Mouse (Mus musculus) MEL (cell line): ENCODE measurements around the gene Olfr15. TPM values are rescaled to one million over a fixed set of nuclear protein-coding genes. Genes with fewer than 3 reads are reported as not detected.

ENCODE experiments used
- DNase-seq: peaks from one replicate; pipeline ENCODE4 v3.0.0; 2011; ENCODE audit warnings: low read depth, low spot score
- H3K27ac ChIP-seq: 2 replicates; pipeline ENCODE4 v1.5.1; 2012; ENCODE audit warnings: low read depth, mild to moderate bottlenecking, control low read depth, low read length, moderate library complexity; ENCODE audit not compliant: control insufficient read depth
- H3K27me3 ChIP-seq, 2 experiments: fragments of 150-350 bp in 1 of 2; sonication (generic) in 1 of 2; 2 replicates each; pipeline ENCODE4 v1.6.1; 2012; ENCODE audit warnings: low read length in 2 of 2, mild to moderate bottlenecking in 2 of 2, improper control_type of control experiment in 1 of 2, moderate library complexity in 1 of 2; ENCODE audit not compliant: insufficient read depth in 2 of 2, control insufficient read depth in 1 of 2
- H3K36me3 ChIP-seq, 2 experiments: 2 replicates each; pipeline ENCODE4 v1.6.1; 2012 to 2014; ENCODE audit warnings: low read length in 2 of 2, improper control_type of control experiment in 1 of 2, inconsistent platforms in 1 of 2, mild to moderate bottlenecking in 1 of 2; ENCODE audit not compliant: insufficient read depth in 2 of 2, control insufficient read depth in 1 of 2
- H3K4me1 ChIP-seq, 2 experiments: fragments of 150-350 bp in 1 of 2; sonication (generic) in 1 of 2; 2 replicates each; pipeline ENCODE4 v1.6.1; 2012; ENCODE audit warnings: low read length in 2 of 2, improper control_type of control experiment in 1 of 2, mild to moderate bottlenecking in 1 of 2; ENCODE audit not compliant: insufficient read depth in 2 of 2, control insufficient read depth in 1 of 2
- H3K4me3 ChIP-seq, 2 experiments: fragments of 150-350 bp in 1 of 2; sonication (generic) in 1 of 2; 2 replicates each; pipeline ENCODE4 v1.5.1; 2012; ENCODE audit warnings: low read depth in 2 of 2, low read length in 2 of 2, mild to moderate bottlenecking in 2 of 2, moderate library complexity in 2 of 2, control low read depth in 1 of 2, improper control_type of control experiment in 1 of 2; ENCODE audit not compliant: control insufficient read depth in 1 of 2, insufficient read depth in 1 of 2
- H3K79me2 ChIP-seq: 2 replicates; pipeline ENCODE4 v1.6.1; 2012; ENCODE audit warnings: mild to moderate bottlenecking, low read length, moderate library complexity; ENCODE audit not compliant: control insufficient read depth, poor library complexity, insufficient read depth
- H3K9ac ChIP-seq: 2 replicates; pipeline ENCODE4 v1.6.1; 2012; ENCODE audit warnings: low read depth, mild to moderate bottlenecking, control low read depth, low read length, moderate library complexity; ENCODE audit not compliant: control insufficient read depth, poor library complexity, severe bottlenecking
- H3K9me3 ChIP-seq: fragments of 150-350 bp; sonication (generic); replicated peaks from 2 replicates; pipeline ENCODE4 v1.6.1; 2012; ENCODE audit warnings: mild to moderate bottlenecking, low read length, improper control_type of control experiment, moderate library complexity; ENCODE audit not compliant: insufficient read depth
- CTCF ChIP-seq, 3 experiments: IDR thresholded peaks in 2 of 3; conservative IDR thresholded peaks in 1 of 3; 2 replicates each; pipeline ENCODE4 v1.5.1; 2011 to 2012; ENCODE audit warnings: low read length in 3 of 3, low read depth in 2 of 3, mild to moderate bottlenecking in 2 of 3, improper control_type of control experiment in 1 of 3, inconsistent platforms in 1 of 3, mixed read lengths in 1 of 3, moderate library complexity in 1 of 3; ENCODE audit not compliant: control insufficient read depth in 1 of 3, insufficient read depth in 1 of 3, poor library complexity in 1 of 3, severe bottlenecking in 1 of 3
- E2F4 ChIP-seq: IDR thresholded peaks from 2 replicates; pipeline ENCODE4 v1.6.1; 2011; ENCODE audit warnings: low read depth, low read length, improper control_type of control experiment, borderline replicate concordance
- ELF1 ChIP-seq: IDR thresholded peaks from 2 replicates; pipeline ENCODE4 v1.6.1; 2014; ENCODE audit warnings: low read depth, mild to moderate bottlenecking, inconsistent platforms, low read length, improper control_type of control experiment, moderate library complexity
- GABPA ChIP-seq: IDR thresholded peaks from 2 replicates; pipeline ENCODE4 v1.6.1; 2012; ENCODE audit warnings: low read depth, mild to moderate bottlenecking, inconsistent platforms, low read length, improper control_type of control experiment, moderate library complexity
- KAT2A ChIP-seq: conservative IDR thresholded peaks from 2 replicates; pipeline ENCODE4 v1.6.1; 2012; ENCODE audit warnings: low read depth, low read length, improper control_type of control experiment, inconsistent platforms
- MAFK ChIP-seq: IDR thresholded peaks from 2 replicates; pipeline ENCODE4 v1.6.1; 2011; ENCODE audit warnings: low read depth, mild to moderate bottlenecking, low read length, improper control_type of control experiment, borderline replicate concordance
- MAX ChIP-seq: IDR thresholded peaks from 2 replicates; pipeline ENCODE4 v1.6.1; 2011; ENCODE audit warnings: low read length, improper control_type of control experiment
- MXI1 ChIP-seq: IDR thresholded peaks from 2 replicates; pipeline ENCODE4 v1.6.1; 2011; ENCODE audit warnings: mild to moderate bottlenecking, low read depth, low read length, improper control_type of control experiment
- MYB ChIP-seq: IDR thresholded peaks from 2 replicates; pipeline ENCODE4 v1.6.1; 2011; ENCODE audit warnings: mild to moderate bottlenecking, low read depth, low read length, improper control_type of control experiment
- MYC ChIP-seq: IDR thresholded peaks from 2 replicates; pipeline ENCODE4 v1.6.1; 2011; ENCODE audit warnings: low read depth, mild to moderate bottlenecking, low read length, improper control_type of control experiment, moderate library complexity
- NELFE ChIP-seq: IDR thresholded peaks from 2 replicates; pipeline ENCODE4 v1.6.1; 2011; ENCODE audit warnings: low read depth, low read length, improper control_type of control experiment
- NRF1 ChIP-seq: IDR thresholded peaks from 2 replicates; pipeline ENCODE4 v1.6.1; 2014; ENCODE audit warnings: low read depth, mild to moderate bottlenecking, inconsistent platforms, low read length, improper control_type of control experiment, moderate library complexity; ENCODE audit not compliant: poor library complexity, insufficient read depth, severe bottlenecking
- POLR2AphosphoS2 ChIP-seq: IDR thresholded peaks from 2 replicates; pipeline ENCODE4 v1.6.1; 2011; ENCODE audit warnings: low read length, improper control_type of control experiment
- SIN3A ChIP-seq: IDR thresholded peaks from 2 replicates; pipeline ENCODE4 v1.6.1; 2012; ENCODE audit warnings: low read length, improper control_type of control experiment, inconsistent platforms
- USF2 ChIP-seq, 2 experiments: IDR thresholded peaks; 2 replicates each; pipeline ENCODE4 v1.6.1; 2011 to 2012; ENCODE audit warnings: improper control_type of control experiment in 2 of 2, low read length in 2 of 2, borderline replicate concordance in 1 of 2, inconsistent platforms in 1 of 2, low read depth in 1 of 2, mild to moderate bottlenecking in 1 of 2; ENCODE audit not compliant: insufficient read depth in 1 of 2
- polyA plus RNA-seq, 2 experiments: library from polyadenylated mRNA; stranded (reverse) in 1 of 2; unstranded in 1 of 2; fragments of >175 nt in 1 of 2; fragments of >200 nt in 1 of 2; gene quantifications; 2 replicates each; pipeline versions ENCODE4 v1.2.1 to v1.2.4; 2012; ENCODE audit warnings: low replicate concordance in 2 of 2, low read depth in 1 of 2; ENCODE audit not compliant: insufficient read length in 2 of 2, insufficient read depth in 1 of 2, missing spikeins in 1 of 2
- total RNA-seq: library from RNA; depleted of rRNA; stranded (reverse); fragments of 300-350 nt; gene quantifications from 2 replicates; pipeline ENCODE4 v1.2.3, GENCODE M21; 2012

The Olfr15 gene
- total and polyA plus RNA-seq, 3 experiments: not detected

DNA sequence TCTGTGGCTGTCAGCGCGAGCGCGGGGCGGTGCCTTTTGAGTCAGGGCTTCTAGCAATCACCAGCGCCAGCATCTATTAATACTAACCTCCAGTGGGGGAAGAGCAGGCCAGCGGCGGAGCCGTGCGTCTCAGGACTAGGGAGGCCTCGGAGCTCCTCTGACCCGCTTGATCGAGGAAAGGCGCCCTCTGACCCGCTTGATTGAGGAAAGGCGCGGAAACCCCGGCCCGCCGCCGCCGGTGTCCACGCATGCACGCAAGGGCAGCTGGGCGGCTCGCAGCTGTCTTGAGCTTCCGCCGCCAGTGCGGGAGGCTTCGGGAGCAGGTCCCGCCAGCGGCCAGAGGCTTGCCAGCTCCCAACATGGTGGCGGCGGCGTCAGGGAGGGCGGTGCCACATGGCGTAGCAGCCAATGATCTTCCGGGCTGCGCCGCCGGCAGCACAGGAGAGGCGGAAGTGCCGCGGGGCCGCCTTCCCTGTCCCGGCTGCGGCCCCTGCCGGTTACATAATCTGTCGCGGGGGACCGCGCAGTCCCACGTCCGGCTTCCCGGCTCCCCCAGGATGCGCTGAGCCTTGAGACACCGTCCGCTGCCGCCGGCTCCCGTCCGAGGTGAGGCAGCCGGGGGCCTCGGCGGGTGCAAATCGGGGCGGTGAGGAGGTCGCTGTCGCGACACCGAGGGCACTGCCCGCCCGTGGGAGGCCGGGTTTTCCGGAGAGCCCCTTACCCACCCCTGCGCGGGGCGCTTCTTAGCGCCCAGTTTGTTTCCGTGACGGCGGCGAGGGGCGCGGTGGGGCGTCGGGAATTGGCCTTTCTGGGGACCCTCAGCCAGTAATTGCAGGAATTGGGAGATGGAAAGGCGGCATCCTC is 53.8 kb downstream of the Olfr15 start, which contains the start of the genes Zfp597 and Gm20695 (continued):
- peak; percentile 67; the same call in 1 of the 2 replicates for TF ChIP-seq GABPA
- no peak for TF ChIP-seq E2F4
- peak; percentile 89 for TF ChIP-seq KAT2A
- TF ChIP-seq MYC: peak; percentile 68; the same call in 1 of the 2 replicates
- TF ChIP-seq NRF1: peak; percentile 52; the same call in 1 of the 2 replicates
- no peak for TF ChIP-seq MYB
- TF ChIP-seq MAFK: no peak
- TF ChIP-seq POLR2AphosphoS2: 0 out of 2 replicates have a peak, but pooled peaks have one; percentile 48
- TF ChIP-seq USF2 (IDR thresholded peaks at IDR 0.05; ENCODE audit: borderline replicate concordance in 1 of 2, insufficient read depth in 1 of 2, low read depth in 1 of 2, low read length in 2 of 2): no peak
- TF ChIP-seq CTCF (IDR thresholded peaks at IDR 0.05 in 2 of 3, conservative IDR thresholded peaks at IDR 0.05 in 1 of 3; ENCODE audit: control insufficient read depth in 1 of 3, insufficient read depth in 1 of 3, low read depth in 2 of 3, low read length in 3 of 3, poor library complexity in 1 of 3, severe bottlenecking in 1 of 3): peak in 2 of 3 experiments; percentile 8 to 15; a peak in 1 of 6 replicates
- TF ChIP-seq ELF1: peak; percentile 98

- H3K9me3 ChIP-seq: no peaks in the 10 kb centered on the region
- no peaks in the 10 kb centered on the region for H3K27me3 ChIP-seq
- peak overlapping the region; percentile 76 to 91 for H3K4me3 ChIP-seq
- H3K4me1 ChIP-seq: peaks cover 4 to 5% of the 10 kb centered on the region in 2 experiments; a peak in 3 of 4 replicates
- DNase-seq: peak; percentile 72
- H3K9ac ChIP-seq: peak overlapping the region; percentile 95
- H3K27ac ChIP-seq: peak overlapping the region; percentile 39
- peaks cover 0 to 10% of the 10 kb centered on the region in 2 experiments; a peak in 3 of 4 replicates for H3K36me3 ChIP-seq
- H3K79me2 ChIP-seq: peaks cover 34% of the 10 kb centered on the region
- TF ChIP-seq MAX: peak; percentile 69
- TF ChIP-seq NELFE: 0 out of 2 replicates have a peak, but pooled peaks have one; percentile 23
- no peak for TF ChIP-seq NRF1
- peak; percentile 68 for TF ChIP-seq SIN3A
- TF ChIP-seq MXI1: peak; percentile 40; the same call in 1 of the 2 replicates
- TF ChIP-seq MYC: peak; percentile 53; the same call in 1 of the 2 replicates
Measured at GRCm38 (mm10) chr16:3885065-3885670, 54.5 kb downstream of the Olfr15 start.
